Mouse (Mus musculus): Measurements from ENCODE around the gene Plrg1. TPM values are rescaled to one million over a fixed set of nuclear protein-coding genes. Genes with fewer than 3 reads are reported as not detected.
A peak's percentile ranks its signal among the peaks of the same experiment; 100 is the strongest.

Gene Plrg1
- 43.7 and 44.6 TPM in 2 replicates for polyA plus RNA-seq (2015; fragmentation: Nextera tagmentation; extraction: Ambion mirVana)

GRCm38 (mm10) chr3:83055281-83056038, at the start of gene Plrg1:
Gene Plrg1 (plus strand): TSS chr3:83055522.
- Histone ChIP-seq H3K9me3 (ENCODE audit: control insufficient read depth, low read length) (no peaks in the 10 kb centered on the region), H3K36me3 (ENCODE audit: control insufficient read depth, insufficient read depth, low read length) (peaks cover 10% of the 10 kb centered on the region; the same call in 1 of the 2 replicates), H3K4me2 (replicated peaks; ENCODE audit: low read depth) (peak within 1 kb of the TSS; percentile 69), H3K9ac (ENCODE audit: low read length) (peak within 1 kb of the TSS; percentile 86), H3K27ac (replicated peaks) (peak within 1 kb of the TSS; percentile 84), H3K4me1 (replicated peaks; ENCODE audit: control insufficient read depth, insufficient read depth) (peaks cover 3% of the 10 kb centered on the region; the same call in 1 of the 2 replicates), H3K27me3 (ENCODE audit: control insufficient read depth, insufficient read depth, low read length) (no peaks in the 10 kb centered on the region), H3K4me3 (ENCODE audit: low read depth, low read length) (peak within 1 kb of the TSS; percentile 93)
- peak; percentile 100 for ATAC-seq (ENCODE audit: low FRiP score, low TSS enrichment)
- no peak for TF ChIP-seq EP300 (optimal IDR thresholded peaks at IDR 0.05)
- TF ChIP-seq CTCF (IDR thresholded peaks at IDR 0.05; ENCODE audit: low read depth), result peak; percentile 55
- DNase-seq (ENCODE audit: low spot score), result peak; percentile 99
- 2% methylated on average over 61 of the region's 61 CpGs for WGBS

DNA sequence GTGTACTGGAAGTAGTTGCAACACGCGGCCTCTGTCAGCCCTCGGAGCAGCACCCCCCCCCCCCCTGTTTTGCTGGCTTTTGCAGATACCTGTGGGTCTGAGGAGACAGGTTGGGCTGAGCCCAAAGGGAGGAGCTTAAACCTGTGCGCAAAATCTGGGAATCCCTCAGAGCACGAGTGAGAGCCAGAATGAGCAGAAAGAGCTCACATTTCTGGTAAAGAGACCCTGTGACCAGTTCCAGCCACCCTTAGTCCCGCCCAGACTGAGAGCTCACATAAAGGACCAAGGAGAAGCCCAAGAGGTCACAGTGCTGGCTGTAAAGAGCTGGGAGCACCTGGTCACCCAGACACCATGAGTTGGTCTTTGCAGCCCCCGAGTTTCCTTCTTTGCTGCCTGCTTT, 47.8 kb upstream of the Plrg1 start, which contains the start of gene Fgg:
Fgg (plus strand) TSS at position 168 of the 400 bp plus-strand sequence.
- H3K4me3 ChIP-seq (ENCODE audit: low read depth, low read length), result no peak within 1 kb of the TSS
- H3K9me3 ChIP-seq (ENCODE audit: control insufficient read depth, low read length), result no peaks in the 10 kb centered on the region
- H3K4me1 ChIP-seq (replicated peaks; ENCODE audit: control insufficient read depth, insufficient read depth), result no peaks in the 10 kb centered on the region
- no peak within 1 kb of the TSS for H3K27ac ChIP-seq (replicated peaks)
- H3K27me3 ChIP-seq (ENCODE audit: control insufficient read depth, insufficient read depth, low read length), result no peaks in the 10 kb centered on the region
- ATAC-seq (ENCODE audit: low FRiP score, low TSS enrichment) (peak; percentile 45), DNase-seq (ENCODE audit: low spot score) (no peak)
- no peak for TF ChIP-seq EP300 (optimal IDR thresholded peaks at IDR 0.05)
- no peak for TF ChIP-seq CTCF (IDR thresholded peaks at IDR 0.05; ENCODE audit: low read depth)
- no peak within 1 kb of the TSS for H3K4me2 ChIP-seq (replicated peaks; ENCODE audit: low read depth)
- 46% methylated on average over 7 of the region's 7 CpGs for WGBS
- H3K36me3 ChIP-seq (ENCODE audit: control insufficient read depth, insufficient read depth, low read length), result no peaks in the 10 kb centered on the region
- no peak within 1 kb of the TSS for H3K9ac ChIP-seq (ENCODE audit: low read length)

DNA sequence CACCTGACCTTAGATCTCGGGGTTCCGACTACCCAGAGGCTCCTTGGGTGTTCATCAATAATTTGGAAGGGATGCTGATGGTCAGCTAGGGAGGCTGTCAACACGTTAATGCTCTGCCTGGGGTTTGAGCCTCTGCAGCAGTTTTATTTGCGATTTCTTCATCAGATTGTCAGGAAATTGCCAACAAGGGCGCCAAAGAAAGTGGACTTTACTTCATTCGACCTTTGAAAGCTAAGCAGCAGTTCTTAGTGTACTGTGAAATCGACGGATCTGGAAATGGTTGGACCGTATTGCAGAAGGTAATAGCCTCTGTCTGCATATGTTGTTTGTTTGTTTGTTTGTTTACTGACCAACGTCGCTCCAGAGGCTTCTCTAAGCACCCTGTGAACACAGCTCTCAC, 45.0 kb upstream of the Plrg1 start:
- WGBS, result 66% methylated on average over 11 of the region's 11 CpGs
- no peaks in the 10 kb centered on the region for H3K4me1 ChIP-seq (replicated peaks; ENCODE audit: control insufficient read depth, insufficient read depth)
- H3K4me2 ChIP-seq (replicated peaks; ENCODE audit: low read depth), result no peak overlapping the region
- DNase-seq (ENCODE audit: low spot score) (no peak), ATAC-seq (ENCODE audit: low FRiP score, low TSS enrichment) (no peak)
- no peaks in the 10 kb centered on the region for H3K36me3 ChIP-seq (ENCODE audit: control insufficient read depth, insufficient read depth, low read length)
- H3K27ac ChIP-seq (replicated peaks), result no peak overlapping the region
- no peaks in the 10 kb centered on the region for H3K27me3 ChIP-seq (ENCODE audit: control insufficient read depth, insufficient read depth, low read length)
- no peak overlapping the region for H3K9ac ChIP-seq (ENCODE audit: low read length)
- TF ChIP-seq CTCF (IDR thresholded peaks at IDR 0.05; ENCODE audit: low read depth) (no peak), EP300 (optimal IDR thresholded peaks at IDR 0.05) (no peak)
- H3K4me3 ChIP-seq (ENCODE audit: low read depth, low read length), result no peak overlapping the region
- H3K9me3 ChIP-seq (ENCODE audit: control insufficient read depth, low read length), result no peaks in the 10 kb centered on the region

DNA sequence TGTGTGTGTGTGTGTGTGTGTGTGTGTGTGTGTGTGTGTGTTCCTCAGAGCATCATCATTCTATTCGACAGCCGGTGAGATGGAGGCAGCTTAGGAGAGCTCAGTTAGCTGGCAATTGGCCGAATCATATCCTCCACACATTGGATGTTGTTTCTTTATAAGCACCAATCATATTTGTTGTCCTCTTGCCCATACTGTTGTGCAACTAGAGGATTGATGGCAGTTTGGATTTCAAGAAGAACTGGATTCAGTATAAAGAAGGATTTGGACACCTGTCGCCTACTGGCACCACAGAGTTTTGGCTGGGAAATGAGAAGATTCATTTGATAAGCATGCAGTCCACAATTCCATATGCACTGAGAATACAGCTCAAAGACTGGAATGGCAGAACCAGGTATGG, 44.2 kb upstream of the Plrg1 start:
- no peak overlapping the region for H3K27ac ChIP-seq (replicated peaks)
- H3K9me3 ChIP-seq (ENCODE audit: control insufficient read depth, low read length), result no peaks in the 10 kb centered on the region
- no peak overlapping the region for H3K4me2 ChIP-seq (replicated peaks; ENCODE audit: low read depth)
- DNase-seq (ENCODE audit: low spot score) (no peak), ATAC-seq (ENCODE audit: low FRiP score, low TSS enrichment) (no peak)
- no peaks in the 10 kb centered on the region for H3K4me1 ChIP-seq (replicated peaks; ENCODE audit: control insufficient read depth, insufficient read depth)
- H3K4me3 ChIP-seq (ENCODE audit: low read depth, low read length), result no peak overlapping the region
- no peak overlapping the region for H3K9ac ChIP-seq (ENCODE audit: low read length)
- no peaks in the 10 kb centered on the region for H3K27me3 ChIP-seq (ENCODE audit: control insufficient read depth, insufficient read depth, low read length)
- no peak for TF ChIP-seq CTCF (IDR thresholded peaks at IDR 0.05; ENCODE audit: low read depth)
- no peak for TF ChIP-seq EP300 (optimal IDR thresholded peaks at IDR 0.05)
- 86% methylated on average over 4 of the region's 4 CpGs for WGBS
- H3K36me3 ChIP-seq (ENCODE audit: control insufficient read depth, insufficient read depth, low read length), result no peaks in the 10 kb centered on the region

GRCm38 (mm10) chr3:83011565-83011964, 43.8 kb upstream of the Plrg1 start:
- no peak overlapping the region for H3K27ac ChIP-seq (replicated peaks)
- H3K4me1 ChIP-seq (replicated peaks; ENCODE audit: control insufficient read depth, insufficient read depth), result no peaks in the 10 kb centered on the region
- no peak for ATAC-seq (ENCODE audit: low FRiP score, low TSS enrichment)
- H3K9ac ChIP-seq (ENCODE audit: low read length), result no peak overlapping the region
- no peak overlapping the region for H3K4me3 ChIP-seq (ENCODE audit: low read depth, low read length)
- H3K36me3 ChIP-seq (ENCODE audit: control insufficient read depth, insufficient read depth, low read length), result no peaks in the 10 kb centered on the region
- no peak overlapping the region for H3K4me2 ChIP-seq (replicated peaks; ENCODE audit: low read depth)
- DNase-seq (ENCODE audit: low spot score), result no peak
- TF ChIP-seq CTCF (IDR thresholded peaks at IDR 0.05; ENCODE audit: low read depth), result no peak
- TF ChIP-seq EP300 (optimal IDR thresholded peaks at IDR 0.05), result no peak
- no peaks in the 10 kb centered on the region for H3K27me3 ChIP-seq (ENCODE audit: control insufficient read depth, insufficient read depth, low read length)
- WGBS, result 64% methylated on average over 4 of the region's 4 CpGs
- H3K9me3 ChIP-seq (ENCODE audit: control insufficient read depth, low read length), result no peaks in the 10 kb centered on the region

DNA sequence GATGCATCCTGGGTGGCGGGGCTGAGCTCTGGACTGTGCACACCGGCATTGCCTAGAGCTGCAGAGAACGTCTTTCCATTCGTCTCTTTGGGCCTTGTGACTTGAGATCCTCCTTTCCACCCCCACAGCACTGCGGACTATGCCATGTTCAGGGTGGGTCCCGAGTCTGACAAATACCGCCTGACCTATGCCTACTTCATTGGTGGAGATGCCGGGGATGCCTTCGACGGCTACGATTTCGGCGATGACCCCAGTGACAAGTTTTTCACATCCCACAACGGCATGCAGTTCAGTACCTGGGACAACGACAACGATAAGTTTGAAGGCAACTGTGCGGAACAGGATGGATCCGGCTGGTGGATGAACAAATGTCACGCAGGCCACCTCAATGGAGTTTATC, 42.7 kb upstream of the Plrg1 start:
- no peaks in the 10 kb centered on the region for H3K27me3 ChIP-seq (ENCODE audit: control insufficient read depth, insufficient read depth, low read length)
- no peak for DNase-seq (ENCODE audit: low spot score)
- H3K27ac ChIP-seq (replicated peaks), result no peak overlapping the region
- H3K4me1 ChIP-seq (replicated peaks; ENCODE audit: control insufficient read depth, insufficient read depth), result no peaks in the 10 kb centered on the region
- ATAC-seq (ENCODE audit: low FRiP score, low TSS enrichment), result no peak
- H3K9me3 ChIP-seq (ENCODE audit: control insufficient read depth, low read length), result no peaks in the 10 kb centered on the region
- no peak overlapping the region for H3K4me3 ChIP-seq (ENCODE audit: low read depth, low read length)
- 91% methylated on average over 19 of the region's 19 CpGs for WGBS
- H3K36me3 ChIP-seq (ENCODE audit: control insufficient read depth, insufficient read depth, low read length), result no peaks in the 10 kb centered on the region
- TF ChIP-seq CTCF (IDR thresholded peaks at IDR 0.05; ENCODE audit: low read depth) (no peak), EP300 (optimal IDR thresholded peaks at IDR 0.05) (no peak)
- no peak overlapping the region for H3K9ac ChIP-seq (ENCODE audit: low read length)
- H3K4me2 ChIP-seq (replicated peaks; ENCODE audit: low read depth), result no peak overlapping the region

Measured in stomach, postnatal 0 days (tissue).